Mouse (Mus musculus): Measurements from ENCODE around the gene Gipc3.
A peak's percentile ranks its signal among the peaks of the same experiment; 100 is the strongest.

Gipc3 gene

DNA sequence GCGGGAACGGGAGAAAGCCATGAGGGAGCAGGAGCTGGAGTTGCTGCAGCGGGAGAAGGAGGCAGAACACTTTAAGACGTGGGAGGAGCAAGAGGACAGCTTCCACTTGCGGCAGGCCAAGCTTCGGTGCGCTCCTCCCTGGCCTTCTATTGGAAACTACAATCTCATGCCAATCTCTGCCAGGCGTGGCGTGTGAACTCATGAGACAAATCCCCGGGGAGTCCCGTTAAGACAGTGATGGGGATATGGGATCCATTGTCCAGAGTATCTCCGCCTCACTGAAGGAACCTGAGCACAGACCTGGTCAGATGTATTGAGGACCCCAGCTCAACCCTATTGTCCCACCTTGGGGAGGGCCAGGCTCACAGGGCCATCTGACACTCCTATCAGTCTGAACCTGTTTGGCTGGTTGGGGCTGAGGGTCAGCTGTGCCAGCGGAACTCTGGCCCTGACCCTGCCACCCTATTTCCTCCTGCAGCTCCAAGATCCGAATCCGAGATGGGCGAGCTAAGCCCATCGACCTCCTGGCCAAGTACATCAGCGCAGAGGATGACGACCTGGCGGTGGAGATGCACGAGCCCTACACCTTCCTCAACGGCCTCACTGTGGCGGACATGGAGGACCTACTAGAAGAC, 19.8 kb downstream of the Gipc3 start:
- TF ChIP-seq GATA4 (IDR thresholded peaks at IDR 0.05; ENCODE audit: insufficient replicate concordance, low read length): no peak

DNA sequence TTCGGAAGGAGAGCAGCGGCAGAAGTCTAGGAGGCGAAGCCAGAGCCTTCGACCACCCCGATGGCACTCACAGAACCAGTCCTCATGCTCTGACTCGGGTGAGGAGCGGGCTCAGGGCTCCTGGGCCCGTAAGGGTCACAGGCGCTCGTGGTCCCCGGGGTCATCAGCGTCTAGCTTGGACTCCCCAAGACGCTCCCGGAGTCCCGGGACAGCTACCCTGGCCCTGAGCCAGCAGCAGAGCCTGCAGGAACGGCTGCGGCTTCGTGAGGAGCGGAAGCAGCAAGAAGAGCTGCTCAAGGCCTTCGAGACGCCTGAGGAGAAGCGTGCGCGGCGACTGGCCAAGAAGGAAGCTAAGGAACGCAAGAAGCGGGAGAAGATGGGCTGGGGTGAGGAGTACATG, 20.6 kb downstream of the Gipc3 start:
- no peak for TF ChIP-seq GATA4 (IDR thresholded peaks at IDR 0.05; ENCODE audit: insufficient replicate concordance, low read length)

DNA sequence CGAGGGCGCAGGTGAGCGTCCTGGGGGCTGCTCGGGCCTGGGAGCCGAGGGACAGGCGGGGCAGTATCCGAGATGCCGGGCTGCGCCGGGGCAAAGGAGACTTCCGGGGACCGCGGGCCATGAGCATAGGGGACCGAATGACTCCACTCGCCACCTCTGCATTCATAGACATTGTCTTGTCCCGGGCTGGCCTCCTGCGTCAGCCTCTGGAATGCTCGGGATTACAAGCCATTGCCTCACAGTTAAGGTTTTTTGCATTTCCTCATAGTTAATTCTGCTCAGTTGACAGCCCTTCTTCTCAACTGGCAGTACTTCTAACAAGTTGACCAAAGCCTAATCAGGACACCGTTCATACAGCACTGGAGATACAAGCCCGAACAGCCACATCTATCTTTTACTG, 21.6 kb downstream of the Gipc3 start:
- TF ChIP-seq GATA4 (IDR thresholded peaks at IDR 0.05; ENCODE audit: insufficient replicate concordance, low read length): no peak

DNA sequence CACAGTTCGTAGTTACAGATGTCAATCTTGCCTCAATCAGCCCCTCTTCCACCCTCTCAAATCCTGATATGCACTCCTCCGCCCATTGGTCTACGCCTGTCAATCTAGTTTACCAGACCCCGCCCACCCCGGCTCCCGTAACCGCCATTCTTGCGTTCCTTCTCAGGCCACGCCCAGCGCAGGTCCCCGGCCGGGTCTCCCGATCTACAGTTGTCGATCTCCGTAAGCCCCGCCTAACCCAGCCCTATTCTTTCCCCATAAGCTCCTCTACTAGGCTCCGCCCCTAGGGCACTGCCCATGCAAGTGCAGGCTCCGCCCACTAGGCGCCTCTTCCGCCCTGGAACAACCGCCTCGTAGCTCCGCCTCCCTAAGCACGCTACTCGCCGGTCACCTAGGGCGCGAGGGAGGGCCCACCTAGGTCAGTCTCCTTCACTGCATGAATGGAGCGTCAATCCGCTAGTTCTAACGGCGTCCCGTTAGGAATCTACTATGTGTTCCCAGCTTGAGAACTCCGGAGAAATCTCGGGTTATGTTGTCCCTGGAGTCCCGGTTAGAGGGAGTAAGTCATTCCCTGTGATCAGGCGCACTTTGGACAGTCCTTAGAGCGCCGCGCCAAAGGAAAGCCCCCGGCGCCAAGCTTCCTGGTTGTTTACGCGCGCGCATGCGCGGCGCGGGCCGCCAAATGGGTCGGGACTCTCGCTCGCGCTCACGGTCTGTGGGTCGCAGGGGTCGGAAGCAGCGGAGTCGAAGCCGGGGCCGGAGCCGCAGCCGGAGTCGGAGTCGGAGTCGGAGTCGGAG, 22.3 kb downstream of the Gipc3 start, which contains the start of gene Cactin:
Cactin (plus strand) TSS at position 554 of the 798 bp plus-strand sequence.
- TF ChIP-seq GATA4 (IDR thresholded peaks at IDR 0.05; ENCODE audit: insufficient replicate concordance, low read length): peak; percentile 81; the same call in 1 of the 2 replicates

DNA sequence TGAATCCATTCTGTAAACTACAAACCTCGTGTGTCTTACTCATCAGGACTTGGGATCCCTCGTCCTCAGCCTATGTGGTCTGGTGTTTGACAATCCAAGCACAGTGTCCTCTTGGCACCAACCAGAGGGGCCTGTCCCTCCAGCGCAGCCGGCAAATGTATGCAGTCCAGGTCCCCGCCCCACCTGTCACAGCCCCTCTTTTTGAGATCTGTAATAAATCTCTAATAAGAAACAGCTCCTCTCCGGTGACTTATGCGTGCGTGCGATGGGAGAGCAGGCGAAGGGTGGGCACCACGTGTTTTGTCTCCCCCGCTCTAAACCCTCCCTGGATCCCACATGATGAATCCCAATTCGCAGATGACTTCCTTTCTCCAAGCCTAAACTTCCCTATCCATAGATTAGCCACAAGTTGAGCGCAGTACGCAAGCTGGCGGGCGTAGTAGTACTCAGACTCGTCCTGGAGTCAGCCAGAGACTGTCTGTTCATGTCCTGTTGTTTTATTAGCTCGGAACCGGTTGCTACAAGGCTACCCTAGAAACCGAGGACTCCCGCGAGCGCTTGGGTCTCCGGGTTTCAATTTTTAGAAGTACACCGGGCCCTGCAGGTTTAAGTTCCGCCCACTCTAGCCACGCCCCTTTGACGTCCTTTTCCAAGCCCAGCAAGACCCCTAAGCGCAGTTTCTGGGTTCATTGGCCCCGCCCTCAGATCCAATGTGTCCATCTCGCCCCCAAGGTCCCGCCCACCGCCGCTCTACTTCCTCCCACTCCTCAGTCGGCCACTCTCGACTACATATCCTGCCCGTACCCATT, 23.1 kb downstream of the Gipc3 start:
- no peak for TF ChIP-seq GATA4 (IDR thresholded peaks at IDR 0.05; ENCODE audit: insufficient replicate concordance, low read length)

DNA sequence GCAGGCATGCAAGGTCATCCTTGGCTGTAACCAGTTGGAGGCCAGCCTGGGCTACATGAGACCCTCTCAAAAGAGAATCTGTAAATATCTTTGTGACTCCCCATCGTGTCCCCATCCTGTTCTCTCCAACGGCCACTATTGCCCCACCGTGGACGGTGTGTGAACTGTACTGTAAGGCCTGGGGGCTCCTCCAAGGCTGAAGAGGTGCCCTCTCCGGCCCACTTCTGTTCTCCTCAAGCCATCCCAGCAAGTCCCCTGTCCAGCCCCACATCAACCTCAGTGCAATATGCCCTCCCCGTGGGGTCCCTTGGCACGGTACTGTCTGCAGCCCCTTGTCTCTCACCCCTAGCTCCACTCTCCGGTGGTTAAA, 23.8 kb downstream of the Gipc3 start:
- no peak for TF ChIP-seq GATA4 (IDR thresholded peaks at IDR 0.05; ENCODE audit: insufficient replicate concordance, low read length)

DNA sequence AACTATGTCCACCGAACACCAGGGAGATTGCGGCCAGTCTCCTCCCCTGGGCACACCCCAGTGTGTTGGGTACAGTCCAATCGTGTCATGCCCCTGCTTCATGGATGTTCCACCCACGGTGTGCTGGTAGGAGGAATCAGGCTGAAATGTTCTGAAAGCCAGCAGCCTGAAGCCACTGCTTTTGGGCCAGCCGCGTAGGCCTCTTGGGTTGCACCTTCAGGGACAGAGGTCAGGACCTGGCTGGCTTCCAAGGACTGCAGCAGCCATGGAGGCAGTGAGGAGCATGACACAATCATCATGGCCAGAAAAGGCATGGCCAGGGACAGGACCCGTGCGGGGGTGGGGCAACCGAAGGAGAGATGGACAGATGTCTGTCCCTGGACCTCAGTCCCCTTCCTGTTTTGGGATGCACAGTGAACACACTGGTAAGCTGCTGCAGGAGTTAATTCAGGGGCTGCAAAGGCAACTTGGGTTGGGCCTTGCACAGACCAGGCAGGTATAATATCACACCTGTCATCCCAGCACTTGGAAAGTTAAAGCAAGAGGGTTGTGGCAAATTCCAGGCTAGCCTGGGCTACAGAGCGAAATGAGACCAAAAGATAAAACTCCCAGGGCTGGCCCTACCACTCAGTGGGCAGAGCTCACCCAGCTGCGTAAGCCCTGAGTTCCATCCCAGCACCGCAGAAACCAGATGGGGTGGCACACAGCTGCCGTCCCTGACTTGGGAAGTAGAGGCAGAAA, 24.3 kb downstream of the Gipc3 start:
- no peak for TF ChIP-seq GATA4 (IDR thresholded peaks at IDR 0.05; ENCODE audit: insufficient replicate concordance, low read length)

DNA sequence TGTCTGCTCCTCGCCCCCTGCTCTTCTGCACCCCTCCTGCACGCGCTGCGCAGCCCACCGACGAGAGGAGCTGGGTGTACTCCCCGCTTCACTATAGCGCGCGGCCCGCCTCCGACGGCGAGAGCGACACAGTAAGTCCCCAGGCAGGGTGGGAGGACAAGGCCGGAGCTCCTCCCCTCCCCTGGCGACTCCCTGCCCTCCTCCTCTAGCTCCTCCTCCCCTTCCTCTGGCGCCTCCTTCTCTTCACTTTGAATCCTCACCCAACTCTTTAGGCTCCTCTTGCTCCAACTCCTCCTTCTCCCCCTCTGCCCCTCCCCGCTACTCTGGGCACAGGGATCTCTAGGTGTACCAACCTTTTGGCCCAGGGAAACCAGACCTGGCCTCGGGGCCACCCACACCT, 25.8 kb downstream of the Gipc3 start:
- no peak for TF ChIP-seq GATA4 (IDR thresholded peaks at IDR 0.05; ENCODE audit: insufficient replicate concordance, low read length)

DNA sequence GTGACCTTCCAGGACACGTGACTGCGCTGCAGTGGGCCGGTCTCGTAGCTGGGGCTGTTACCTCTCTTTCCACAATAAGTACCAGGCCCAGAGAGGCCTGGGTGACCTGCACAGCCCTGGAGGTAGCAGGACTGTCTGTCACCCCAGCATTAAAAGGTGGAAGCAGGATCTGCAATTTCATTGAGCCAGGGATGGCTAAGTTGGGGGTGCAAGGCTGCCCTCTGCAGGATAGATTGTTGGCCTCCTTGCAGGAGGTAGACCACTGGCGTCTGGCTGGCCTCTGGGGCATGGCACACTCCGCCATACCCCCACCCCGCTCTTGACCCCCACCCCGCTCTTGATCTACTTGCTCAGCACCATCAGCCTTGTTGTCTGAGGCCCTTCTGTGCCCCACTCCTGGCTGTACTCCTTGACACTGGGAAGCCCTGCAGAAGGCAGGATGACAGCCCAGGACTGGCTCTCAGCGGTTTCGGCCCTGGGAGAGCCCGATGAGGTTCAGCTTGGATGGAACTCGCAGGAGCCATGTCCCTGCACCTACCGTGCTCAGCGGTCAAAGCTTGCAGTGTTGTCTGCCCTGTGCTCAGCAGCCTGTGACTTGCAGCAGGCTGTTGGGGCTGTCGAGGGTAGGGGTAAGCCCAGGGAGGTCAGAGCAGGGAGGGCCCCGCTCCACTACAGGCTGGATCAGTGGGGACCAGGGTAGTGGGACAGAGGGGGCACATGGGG, 26.6 kb downstream of the Gipc3 start:
- TF ChIP-seq GATA4 (IDR thresholded peaks at IDR 0.05; ENCODE audit: insufficient replicate concordance, low read length): no peak

DNA sequence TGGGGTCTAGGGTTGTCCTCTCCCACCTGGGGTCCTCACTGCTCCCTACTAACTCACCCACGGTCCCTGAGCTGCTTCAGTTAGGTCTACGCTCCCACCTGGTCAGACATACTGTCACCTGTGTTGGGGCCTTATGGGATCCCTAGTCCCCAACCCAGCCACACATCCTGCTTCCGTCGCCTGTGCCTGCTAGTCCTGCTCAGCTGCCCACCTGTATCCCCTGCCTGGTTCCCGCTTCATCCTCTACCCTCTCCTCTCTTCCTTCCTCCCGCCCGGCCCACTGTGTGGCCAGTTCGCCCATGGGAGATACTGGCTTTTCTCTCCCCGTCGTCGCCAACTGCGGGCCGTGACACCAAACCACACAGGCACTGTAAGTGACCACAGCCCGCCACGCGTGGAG, 27.5 kb downstream of the Gipc3 start:
- no peak for TF ChIP-seq GATA4 (IDR thresholded peaks at IDR 0.05; ENCODE audit: insufficient replicate concordance, low read length)

DNA sequence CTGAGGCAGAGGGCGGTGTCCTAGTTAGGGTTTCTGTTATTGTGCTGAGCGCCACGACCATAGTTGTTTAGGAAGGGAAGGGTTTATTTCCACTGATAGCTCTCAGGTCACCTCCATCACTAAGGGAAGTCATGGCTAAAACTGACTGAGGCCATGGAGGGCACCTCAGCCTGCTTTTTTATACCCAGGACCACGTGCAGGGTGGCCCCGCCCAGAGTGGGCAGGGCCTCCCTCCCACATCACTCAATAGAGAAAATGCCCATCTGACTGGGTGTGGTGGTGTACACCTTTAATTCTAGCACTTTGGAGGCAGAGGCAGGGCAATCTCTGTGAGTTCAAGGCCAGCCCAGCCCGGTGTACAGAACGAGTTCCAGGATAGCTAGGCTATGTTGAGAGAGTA, 28.9 kb downstream of the Gipc3 start:
- TF ChIP-seq GATA4 (IDR thresholded peaks at IDR 0.05; ENCODE audit: insufficient replicate concordance, low read length): no peak

DNA sequence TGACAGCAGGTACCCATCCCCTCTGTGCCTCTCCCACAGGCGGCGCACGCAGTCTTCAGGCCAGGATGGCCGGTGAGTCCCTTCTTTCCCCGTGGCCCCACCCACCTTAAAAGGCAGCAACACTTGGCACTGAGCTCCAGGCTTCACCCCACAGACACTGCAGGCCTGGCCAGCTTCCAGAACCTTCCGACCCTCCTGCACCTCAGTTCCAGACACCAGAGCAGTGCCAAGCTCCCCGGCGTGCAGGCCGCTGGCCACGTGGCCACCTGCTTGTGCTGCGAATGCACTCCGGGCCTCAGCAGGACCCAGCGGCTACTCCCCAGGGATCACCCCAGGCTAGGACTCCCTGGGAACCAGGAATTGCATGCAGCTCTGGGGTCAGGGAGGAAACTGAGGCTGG, 29.5 kb downstream of the Gipc3 start:
- no peak for TF ChIP-seq GATA4 (IDR thresholded peaks at IDR 0.05; ENCODE audit: insufficient replicate concordance, low read length)

DNA sequence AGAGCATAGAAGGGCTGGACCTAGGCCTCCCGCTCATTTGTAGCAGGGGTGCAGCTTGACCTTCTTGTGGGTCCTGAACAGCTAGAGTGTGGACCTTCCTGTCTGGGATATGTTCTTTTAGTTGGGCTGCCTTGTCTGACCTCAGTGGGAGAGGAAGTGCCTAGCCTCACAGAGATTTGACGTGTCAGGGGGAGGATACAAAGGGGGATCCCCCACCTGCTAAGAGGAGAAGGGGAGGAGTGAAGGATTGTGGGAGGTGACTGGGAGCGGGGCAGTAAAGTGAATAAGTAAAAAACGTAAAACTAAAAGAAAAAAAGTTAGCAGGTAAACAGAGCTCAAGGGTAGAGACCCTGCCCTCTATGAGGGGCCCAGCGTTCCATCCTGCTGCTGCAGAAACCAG, 33.5 kb downstream of the Gipc3 start:
- TF ChIP-seq GATA4 (IDR thresholded peaks at IDR 0.05; ENCODE audit: insufficient replicate concordance, low read length): no peak

DNA sequence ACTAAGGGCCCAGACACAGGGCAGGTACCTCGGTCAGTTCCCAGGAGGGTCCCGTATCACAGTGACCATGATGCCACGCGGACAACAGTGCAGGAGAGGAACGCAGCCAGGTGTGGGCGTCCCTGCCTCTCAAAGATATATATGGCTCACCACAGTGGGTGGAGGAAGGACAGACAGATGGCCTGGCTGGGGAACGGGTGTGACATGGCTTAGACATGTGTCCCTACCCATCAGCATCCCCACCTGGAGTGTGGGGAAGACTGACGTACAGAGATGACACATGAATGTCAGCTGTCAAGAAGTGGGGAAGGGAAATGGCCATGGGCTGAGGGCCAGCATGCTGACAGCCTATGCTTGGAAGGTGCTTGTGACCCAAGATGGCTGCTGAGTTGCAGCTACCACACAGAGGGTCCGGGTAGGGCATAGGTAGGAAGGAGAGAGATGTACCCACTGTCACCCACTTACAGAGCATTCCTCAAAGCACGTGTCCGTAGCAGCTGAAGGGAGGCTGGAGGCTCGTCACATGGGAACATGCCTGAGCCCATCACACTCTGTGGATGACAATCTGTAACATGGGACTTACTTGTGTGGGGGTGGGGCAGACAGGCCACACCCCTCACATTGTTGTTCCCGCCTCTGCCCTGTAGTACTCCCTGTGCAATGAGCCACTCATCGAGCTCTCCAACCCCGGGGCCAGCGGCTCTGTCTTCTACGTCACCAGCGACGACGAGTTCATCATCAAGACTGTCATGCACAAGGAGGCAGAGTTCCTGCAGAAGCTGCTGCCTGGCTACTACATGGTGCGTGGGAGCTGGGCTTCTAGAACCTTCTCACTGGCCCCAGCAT, 36.0 kb downstream of the Gipc3 start:
- no peak for TF ChIP-seq GATA4 (IDR thresholded peaks at IDR 0.05; ENCODE audit: insufficient replicate concordance, low read length)
